Mouse (Mus musculus) bone marrow macrophage, adult 2 months (primary cell): ENCODE measurements around the gene Syde2.

Source experiments
- CTCF ChIP-seq: IDR thresholded peaks from 2 replicates; pipeline ENCODE4 v1.5.1; 2012; ENCODE audit warnings: low read depth, mild to moderate bottlenecking, low read length, moderate library complexity
- POLR2A ChIP-seq: IDR thresholded peaks from 2 replicates; pipeline ENCODE4 v1.6.1; 2012; ENCODE audit warnings: mild to moderate bottlenecking, low read depth, low read length, borderline replicate concordance

GRCm38 (mm10) chr3:146007872-146008271, 20.2 kb downstream of the Syde2 start:
- TF ChIP-seq CTCF (no peak), POLR2A (no peak)
